Mouse (Mus musculus) MEL-GATA-1-ER (cell line): Measurements from ENCODE around the gene Themis2.
"Not testable (repeated sequence)": the region's sequence is repeated elsewhere in the genome, so short reads cannot be mapped to it uniquely, and the experiment has no call there.

ENCODE experiments used
- DNase-seq: peaks from one replicate; pipeline ENCODE4 v3.0.0-alpha.2; 2012; ENCODE audit warnings: low read depth; ENCODE audit errors: extremely low read depth

Themis2 gene

DNA sequence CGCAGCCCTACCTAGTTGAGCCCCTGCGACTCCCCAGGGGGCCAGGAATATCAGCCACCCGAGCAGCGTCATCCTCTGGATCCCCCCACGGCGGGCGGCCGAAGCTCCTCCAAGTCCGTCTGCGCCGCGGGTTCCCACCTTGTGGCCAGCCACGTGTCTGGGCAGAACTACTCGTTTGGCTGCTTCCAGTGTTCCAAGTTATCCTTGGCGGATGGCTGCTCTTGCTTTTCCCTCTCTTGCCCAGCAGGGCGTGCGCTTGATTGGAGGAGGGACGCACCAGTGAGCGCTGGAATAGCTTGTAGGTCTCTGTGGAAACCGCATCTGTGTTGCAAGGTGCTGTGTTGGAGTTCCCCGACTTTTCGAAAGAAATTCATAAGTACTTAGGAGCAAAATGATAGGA lies 39.2 kb downstream of the Themis2 start, which contains the start of gene Smpdl3b:
Gene Smpdl3b (minus strand): TSS at position 279 of the 400 bp plus-strand sequence.
- DNase-seq: no peak

DNA sequence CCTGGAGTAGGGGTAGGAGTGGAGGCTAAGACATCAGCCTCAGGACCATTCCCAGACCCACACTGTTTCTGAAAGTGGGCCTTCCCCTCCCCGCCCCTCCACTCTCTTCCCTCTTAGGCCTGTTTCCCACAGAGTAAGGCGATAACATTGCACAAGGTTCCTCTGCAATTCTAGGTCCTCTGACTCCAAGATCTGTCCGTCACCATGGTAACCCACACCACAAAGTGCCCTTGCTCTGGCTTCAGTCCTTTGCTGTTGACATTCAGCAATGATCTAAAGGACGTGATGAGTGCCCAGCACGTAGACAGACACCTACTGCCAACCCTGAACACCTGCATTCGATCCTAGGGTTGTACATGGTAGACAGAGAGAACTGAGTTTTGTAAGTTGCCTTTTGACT lies 43.2 kb downstream of the Themis2 start:
- no peak for DNase-seq

DNA sequence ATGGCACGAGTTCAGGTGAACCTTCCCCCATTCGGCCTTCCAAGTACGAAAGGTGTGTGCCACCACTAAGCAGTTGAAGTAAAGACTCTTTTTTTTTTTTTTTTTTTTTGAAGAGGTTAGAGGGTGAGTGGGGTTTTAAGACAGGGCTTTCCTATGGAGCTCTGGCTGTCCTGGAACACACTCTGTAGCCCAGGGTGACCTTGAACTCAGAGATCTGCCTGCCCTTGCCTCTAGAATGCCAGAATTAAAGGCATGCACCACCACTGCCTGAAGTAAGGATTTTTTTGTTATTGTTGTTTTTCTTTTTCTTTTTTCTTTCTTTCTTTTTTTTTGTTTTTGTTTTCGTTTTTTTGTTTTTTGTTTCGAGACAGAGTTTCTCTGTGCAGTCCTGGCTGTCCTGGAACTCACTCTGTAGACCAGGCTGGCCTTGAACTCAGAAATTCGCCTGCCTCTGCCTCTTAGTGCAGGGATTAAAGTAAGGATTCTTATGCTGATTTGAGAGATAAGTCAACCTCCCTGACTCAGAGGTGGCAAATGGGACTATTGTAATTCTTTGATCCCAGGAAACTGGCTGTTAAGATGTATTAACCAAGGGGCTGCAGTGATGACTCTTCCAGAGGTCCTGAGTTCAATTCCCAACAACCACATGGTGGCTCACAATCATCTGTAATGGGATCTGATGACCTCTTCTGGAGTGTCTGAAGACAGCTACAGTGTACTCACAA lies 46.8 kb downstream of the Themis2 start:
- no peak for DNase-seq

DNA sequence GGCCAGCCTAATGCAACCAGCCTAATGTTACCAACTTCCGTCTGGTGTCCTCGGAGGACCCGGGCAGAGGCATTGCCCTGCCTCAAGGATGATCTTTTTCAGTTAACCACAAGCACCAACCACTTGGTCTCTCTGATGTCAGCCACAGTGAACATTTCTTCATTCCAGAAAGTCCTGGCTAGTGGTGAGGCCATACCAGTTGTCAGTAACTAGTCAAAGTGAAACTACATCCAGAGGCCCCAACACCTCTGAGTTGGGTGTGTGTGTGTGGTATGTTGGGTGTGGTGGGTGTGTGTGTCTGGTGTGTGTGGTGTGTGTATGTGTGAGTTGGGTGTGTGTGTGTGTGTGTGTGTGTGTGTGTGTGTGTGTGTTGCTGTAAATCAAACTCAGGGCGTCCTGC lies 47.4 kb downstream of the Themis2 start:
- DNase-seq: no peak

DNA sequence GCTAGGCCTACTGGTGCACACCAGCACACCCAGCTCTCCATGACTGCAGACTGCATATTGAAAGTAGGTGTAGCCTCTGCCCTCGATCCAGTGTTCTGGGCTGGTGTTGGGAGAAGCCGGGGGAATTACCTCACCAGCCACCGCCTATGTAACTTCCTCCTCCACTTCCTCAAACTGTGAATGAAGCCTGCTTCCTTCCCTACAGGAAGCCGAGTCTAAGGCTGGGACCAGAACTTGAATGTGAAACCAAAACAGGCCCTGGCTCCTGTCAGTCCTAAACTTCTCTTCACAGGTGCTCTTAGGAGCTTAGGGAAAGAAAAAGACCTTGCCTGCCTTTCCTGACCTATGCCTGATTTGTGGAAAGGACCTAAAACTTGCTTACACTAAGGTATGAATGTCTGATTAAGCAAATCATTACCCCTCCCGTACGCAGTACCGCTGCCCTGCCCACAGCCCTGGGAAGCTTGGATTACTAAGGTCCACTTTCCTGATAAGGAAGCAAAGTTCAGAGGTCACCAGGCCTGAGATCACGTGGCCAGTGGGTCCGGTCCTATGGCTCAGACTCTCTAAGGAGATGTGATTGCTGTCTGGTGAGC lies 48.4 kb downstream of the Themis2 start:
- DNase-seq: no peak

DNA sequence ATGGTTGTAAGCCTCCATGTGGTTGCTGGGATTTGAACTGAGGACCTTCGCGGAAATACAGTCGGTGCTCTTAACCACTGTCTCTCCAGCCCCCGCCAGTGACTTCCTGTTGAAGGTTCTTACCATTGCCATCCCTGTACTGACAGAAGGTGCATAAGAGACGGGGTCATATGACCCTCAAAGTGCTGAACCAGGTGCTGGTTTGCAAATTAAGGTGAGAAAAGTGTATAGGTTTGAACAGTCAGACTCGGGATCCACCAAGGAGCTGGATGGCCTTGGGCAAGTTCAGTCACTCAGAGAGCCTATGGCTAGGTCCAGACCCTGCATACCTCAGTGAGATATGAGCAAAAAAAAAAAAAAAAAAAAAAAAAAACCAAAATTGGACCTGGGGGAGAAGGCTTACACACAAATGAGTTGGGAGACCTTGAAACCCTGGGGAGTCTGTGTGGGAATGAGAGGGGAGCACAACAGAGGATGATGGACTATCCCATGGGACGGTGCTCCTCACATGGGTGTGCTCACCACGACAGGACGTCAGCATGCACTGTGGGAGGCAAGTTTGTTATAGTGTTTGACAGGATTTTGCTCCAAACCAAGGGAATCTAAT lies 49.2 kb downstream of the Themis2 start:
- DNase-seq: no peak

DNA sequence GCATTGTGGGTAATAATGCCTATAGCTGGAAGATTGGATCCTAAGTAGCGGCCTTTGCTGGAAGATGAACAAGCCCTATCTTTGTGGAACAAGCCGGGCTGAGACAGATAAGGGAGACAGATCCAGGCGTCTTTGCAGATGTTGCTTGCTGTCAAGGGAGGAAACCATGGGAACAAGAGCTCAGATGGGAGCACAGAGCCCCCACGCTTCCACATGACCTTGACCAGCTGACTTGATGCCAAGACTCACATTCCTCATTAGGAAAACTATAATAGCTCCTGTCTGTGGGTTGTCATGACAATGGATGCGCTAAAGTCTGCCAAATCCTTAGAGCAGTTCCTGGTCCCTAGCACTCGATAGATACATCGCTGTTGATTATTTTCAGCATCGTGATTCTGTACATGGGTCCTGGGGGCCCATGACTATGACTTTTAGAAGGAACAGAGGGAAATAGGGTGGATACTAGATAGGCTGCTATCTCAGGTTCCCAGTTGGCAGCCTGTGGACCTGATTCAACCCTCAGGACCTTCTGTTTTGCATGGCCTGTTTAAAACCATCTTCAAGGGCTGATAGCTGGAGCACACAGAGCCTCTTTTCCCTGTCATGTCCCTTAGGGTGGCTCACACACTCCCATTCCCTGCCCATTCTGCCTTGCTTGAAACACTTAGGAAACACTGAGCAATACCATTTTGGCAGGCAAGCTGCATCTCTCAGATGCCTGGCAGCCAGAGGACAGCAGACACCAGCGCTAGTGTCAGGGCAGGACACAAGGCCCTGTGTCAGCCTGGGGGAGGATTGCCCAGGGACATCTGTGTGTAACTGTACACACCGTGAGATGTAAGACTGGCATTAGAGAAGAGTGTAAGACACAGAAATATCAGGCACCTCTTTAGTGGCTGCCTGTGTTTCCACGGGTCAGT lies 51.9 kb downstream of the Themis2 start:
- DNase-seq: no peak

DNA sequence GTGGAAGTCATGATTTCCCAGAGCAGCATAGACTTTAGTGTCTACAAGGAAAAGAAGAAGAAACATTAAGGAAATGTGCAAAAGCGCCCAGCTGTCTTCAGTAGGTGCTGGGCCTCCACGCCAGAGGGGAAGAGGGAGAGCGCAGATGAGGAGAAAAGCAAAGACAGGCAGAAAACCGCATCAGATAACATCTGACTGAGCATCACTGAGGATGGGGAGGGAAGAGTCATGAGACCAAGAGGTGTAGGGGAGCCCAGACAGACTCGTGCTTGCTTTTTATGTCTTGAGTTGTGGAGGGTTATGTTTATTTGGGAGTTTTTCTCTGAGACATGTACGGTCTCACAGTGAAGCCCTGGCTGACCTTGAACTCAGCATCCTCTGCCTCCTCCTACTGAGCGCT lies 54.7 kb downstream of the Themis2 start:
- DNase-seq: no peak

DNA sequence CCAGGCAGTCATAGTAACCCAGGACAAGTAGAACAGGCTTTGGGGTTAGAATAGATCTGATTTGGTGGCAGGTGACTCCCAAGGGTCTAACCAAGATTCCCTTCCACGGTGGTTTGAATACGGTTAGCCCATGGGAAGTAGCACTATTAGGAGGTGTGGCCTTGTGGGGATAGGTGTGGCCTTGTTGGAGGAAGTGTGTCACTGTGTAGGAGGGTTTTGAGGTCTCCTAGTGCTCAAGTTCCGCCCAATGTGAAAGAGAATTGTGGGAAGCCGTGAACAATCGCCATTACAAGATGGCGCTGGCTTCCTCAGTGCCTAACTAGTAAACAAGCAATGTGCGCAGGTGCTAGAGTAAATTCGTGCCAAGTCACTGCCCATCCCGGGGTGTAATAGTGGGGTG lies 59.0 kb downstream of the Themis2 start:
- DNase-seq: not testable (repeated sequence)

DNA sequence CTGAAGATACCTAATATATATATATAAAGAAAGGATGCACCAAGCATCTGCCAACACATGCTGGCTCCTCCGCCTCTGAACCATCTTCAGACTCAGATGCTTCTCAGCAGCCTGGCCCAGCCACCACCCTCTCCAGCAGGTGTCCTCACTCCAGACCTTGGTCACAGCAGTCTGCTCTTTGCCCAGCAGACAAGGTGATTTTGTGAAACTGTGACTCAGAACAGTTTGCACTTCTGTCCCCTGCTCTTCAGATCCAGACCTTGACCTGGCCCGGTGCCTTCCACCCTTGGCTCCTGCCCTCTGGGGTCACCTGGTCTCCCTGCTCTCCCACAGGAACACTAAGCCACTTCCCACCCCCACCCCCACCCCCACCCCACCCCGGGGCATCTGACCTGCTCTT lies 60.3 kb downstream of the Themis2 start:
- DNase-seq: no peak

DNA sequence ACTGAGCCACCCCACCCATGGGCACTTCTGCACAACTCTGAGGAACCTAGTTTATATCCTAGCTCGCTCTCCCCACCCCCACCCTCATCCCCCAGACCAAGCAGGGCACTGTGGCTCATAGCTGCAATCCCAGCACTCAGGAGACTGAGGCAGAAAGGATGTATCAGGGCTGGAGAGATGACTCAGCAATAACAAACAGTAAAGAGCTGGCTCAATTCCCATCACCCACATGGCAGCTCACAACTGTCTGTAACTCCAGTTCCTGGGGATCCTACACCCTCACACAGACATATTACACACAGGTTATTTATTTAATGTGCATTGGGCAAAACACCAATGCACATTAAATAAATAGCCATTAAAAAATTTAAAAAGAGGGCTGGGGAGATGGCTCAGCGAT lies 60.8 kb downstream of the Themis2 start:
- DNase-seq: no peak

DNA sequence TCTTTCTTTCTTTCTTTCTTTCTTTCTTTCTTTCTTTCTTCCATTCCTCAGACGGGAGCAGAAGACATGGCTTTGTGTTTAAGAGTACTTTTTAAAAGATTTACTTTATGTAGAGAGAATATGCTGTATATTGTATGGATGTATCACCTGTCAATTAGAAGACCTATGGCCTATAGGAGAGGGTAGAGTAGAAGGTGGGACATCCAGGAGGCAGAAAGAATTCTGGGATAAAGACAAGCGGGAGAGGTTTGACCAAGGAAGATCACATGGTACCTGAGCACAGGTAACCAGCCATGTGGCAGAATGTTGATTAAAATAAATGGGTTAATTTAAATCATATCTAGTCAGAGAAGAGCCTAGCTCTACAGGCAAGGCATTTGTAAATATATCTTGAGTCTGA lies 61.4 kb downstream of the Themis2 start:
- no peak for DNase-seq

DNA sequence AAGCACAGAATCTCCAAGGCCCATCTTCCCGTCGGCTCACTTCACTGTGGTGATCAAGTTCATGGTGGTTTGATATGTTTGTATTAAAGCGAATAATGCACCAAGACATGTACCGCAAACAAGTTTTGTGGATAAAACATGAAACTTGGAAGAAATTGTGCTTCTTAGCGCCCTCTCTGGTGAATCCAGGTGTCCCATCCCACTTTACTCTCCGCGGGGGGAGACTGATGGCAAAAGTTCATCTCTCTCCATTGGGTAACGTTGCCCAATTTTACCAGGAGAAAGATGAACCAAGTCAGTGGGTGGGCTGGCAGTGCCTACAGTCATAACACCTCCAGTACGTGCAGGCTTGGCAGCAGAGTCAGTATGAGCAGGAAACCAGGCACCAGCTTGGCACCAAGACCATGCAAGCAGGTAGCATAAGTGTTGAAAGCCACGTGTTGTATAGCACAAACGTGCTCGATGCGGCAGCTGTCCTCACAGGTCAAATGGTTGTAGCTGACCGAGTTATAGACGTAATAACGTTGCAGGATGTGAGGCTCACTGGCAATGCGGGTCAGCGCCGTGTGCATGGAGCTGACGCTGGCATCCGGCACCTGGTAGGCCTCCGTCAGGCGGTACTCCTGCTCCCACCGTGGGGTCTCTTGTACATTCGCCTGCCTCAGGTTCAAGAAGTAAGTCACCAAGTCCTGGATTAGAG lies 63.0 kb downstream of the Themis2 start:
- no peak for DNase-seq

DNA sequence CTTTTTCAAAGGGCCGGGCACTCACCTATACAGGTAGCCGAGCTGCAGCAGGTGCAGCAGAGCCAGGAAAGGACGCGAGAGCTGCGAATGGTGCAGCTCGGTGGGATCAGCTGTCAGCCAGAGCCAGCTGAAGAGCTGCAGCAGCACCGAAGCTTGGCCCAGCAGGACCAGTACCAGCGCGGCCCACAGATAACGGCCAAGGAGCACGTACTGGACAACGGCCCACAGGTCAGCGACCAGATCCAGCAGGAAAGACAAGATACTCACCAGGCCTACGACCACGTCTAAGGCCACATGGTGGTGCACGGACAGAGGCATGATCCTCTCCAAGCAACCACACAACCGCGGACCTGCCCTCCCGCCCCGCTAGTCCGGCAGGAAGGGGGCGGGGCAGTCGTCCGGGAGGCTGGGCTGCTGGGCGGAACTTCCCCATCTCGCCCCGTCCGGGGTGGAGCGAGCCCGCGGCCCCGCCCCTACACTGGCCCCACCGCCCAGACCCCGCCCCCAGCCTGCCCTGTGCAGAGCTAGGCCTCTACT lies 64.0 kb downstream of the Themis2 start, which contains the start of gene Xkr8:
Gene Xkr8 (minus strand): TSS at position 399 of the 537 bp plus-strand sequence.
- no peak for DNase-seq
